Mouse (Mus musculus) embryonic stem cell, embryonic (primary cell): ENCODE measurements around the gene Dchs2.

Source experiments
- CTCF ChIA-PET, 4 experiments: fragments of 300-600 bp in 2 of 4; fragments of 350-600 bp in 2 of 4; sonication (Branson Sonifier 250); formaldehyde crosslinking; loops; one replicate each; lab custom pipeline; 2022; ENCODE audit warnings: inconsistent platforms in 2 of 4; lab: Charles Lee
- POLR2A ChIA-PET, 4 experiments: fragments of 300-600 bp in 2 of 4; fragments of 350-600 bp in 2 of 4; sonication (Branson Sonifier 250); formaldehyde crosslinking; loops; one replicate each; lab custom pipeline; 2022; ENCODE audit warnings: antibody characterized with exemption in 4 of 4, inconsistent platforms in 1 of 4; lab: Charles Lee

Dchs2 gene

GRCm38 (mm10) chr3:83290953-83291352, 163.2 kb downstream of the Dchs2 start:
- POLR2A ChIA-PET = interaction anchor here in 1 of 4 experiments (0.6 kb wide), 1 partner anchor 1229 kb away, joined by 3 read pairs; no protein-coding TSS in a partner anchor
- CTCF ChIA-PET = interaction anchor here in 1 of 4 experiments (0.5 kb wide), 1 partner anchor 180 kb away, joined by 3 read pairs; no protein-coding TSS in a partner anchor

GRCm38 (mm10) chr3:83299783-83300382, 172.1 kb downstream of the Dchs2 start:
- POLR2A ChIA-PET = no interaction called here
- CTCF ChIA-PET = no interaction called here

- POLR2A ChIA-PET = no interaction called here
- CTCF ChIA-PET = interaction anchor here in 1 of 4 experiments (0.7 to 1.1 kb wide), 3 partner anchors 394 to 460 kb away, joined by 3 to 6 read pairs (median 4); no protein-coding TSS in a partner anchor
Observed at GRCm38 (mm10) chr3:83303876-83304275, 176.1 kb downstream of the Dchs2 start.

GRCm38 (mm10) chr3:83345928-83346327, 218.2 kb downstream of the Dchs2 start:
- CTCF ChIA-PET = no interaction called here
- POLR2A ChIA-PET = no interaction called here

- ChIA-PET POLR2A (interaction anchor here in 1 of 4 experiments (0.6 kb wide), 1 partner anchor 305 kb away, joined by 3 read pairs; no protein-coding TSS in a partner anchor), CTCF (no interaction called here)
Observed at GRCm38 (mm10) chr3:83368500-83369068, 240.8 kb downstream of the Dchs2 start.

- ChIA-PET CTCF (no interaction called here), POLR2A (no interaction called here)
Observed at GRCm38 (mm10) chr3:83369871-83370270, 242.1 kb downstream of the Dchs2 start.

- ChIA-PET POLR2A (no interaction called here), CTCF (no interaction called here)
Observed at GRCm38 (mm10) chr3:83374333-83374732, 246.6 kb downstream of the Dchs2 start.

- ChIA-PET CTCF (no interaction called here), POLR2A (no interaction called here)
Observed at GRCm38 (mm10) chr3:83376834-83377233, 249.1 kb downstream of the Dchs2 start.
